Mouse (Mus musculus): ENCODE data around the gene Pop5.

Gene Pop5

GRCm38 (mm10) chr5:115266787-115267468 is 31.3 kb downstream of the Pop5 start:
- no peak for DNase-seq

GRCm38 (mm10) chr5:115267469-115268045 is 31.9 kb downstream of the Pop5 start:
- no peak for DNase-seq

GRCm38 (mm10) chr5:115268266-115268665 is 32.6 kb downstream of the Pop5 start:
- peak; percentile 23 to 50 for DNase-seq

- DNase-seq = no peak
These were observed 34.3 kb downstream of the Pop5 start for GRCm38 (mm10) chr5:115269969-115270368.

GRCm38 (mm10) chr5:115271931-115272811 is 36.5 kb downstream of the Pop5 start:
- DNase-seq = peak in 1 of 2 experiments; percentile 41

- peak; percentile 97 to 99 for DNase-seq
These were observed 37.3 kb downstream of the Pop5 start, which contains the start of gene Rnf10 for GRCm38 (mm10) chr5:115272812-115273548. Gene Rnf10 (minus strand): TSS chr5:115272898.

GRCm38 (mm10) chr5:115273549-115274135 is 38.0 kb downstream of the Pop5 start:
- no peak for DNase-seq

GRCm38 (mm10) chr5:115274353-115274752 is 38.7 kb downstream of the Pop5 start:
- DNase-seq = no peak

GRCm38 (mm10) chr5:115274771-115275170 is 39.1 kb downstream of the Pop5 start:
- DNase-seq = no peak

- no peak for DNase-seq
These were observed 40.4 kb downstream of the Pop5 start for GRCm38 (mm10) chr5:115275998-115276397.

GRCm38 (mm10) chr5:115278053-115278452 is 42.4 kb downstream of the Pop5 start:
- DNase-seq = no peak

GRCm38 (mm10) chr5:115278785-115279184 is 43.1 kb downstream of the Pop5 start:
- DNase-seq = no peak

- peak; percentile 77 to 86 for DNase-seq
These were observed 43.8 kb downstream of the Pop5 start, which contains the start of gene Coq5 for GRCm38 (mm10) chr5:115279226-115280049. Gene Coq5 (plus strand): TSS chr5:115279666.

- peak in 1 of 2 experiments; percentile 33 for DNase-seq
These were observed 44.5 kb downstream of the Pop5 start for GRCm38 (mm10) chr5:115280050-115280687.

- no peak for DNase-seq
These were observed 49.1 kb downstream of the Pop5 start for GRCm38 (mm10) chr5:115284735-115285134.

- no peak for DNase-seq
These were observed 58.5 kb downstream of the Pop5 start for GRCm38 (mm10) chr5:115294173-115294572.

Data from kidney, adult 8-10 months (tissue).